Mouse (Mus musculus): ENCODE measurements around the gene Akap4. TPM values are rescaled to one million over a fixed set of nuclear protein-coding genes. Genes with fewer than 3 reads are reported as not detected.

Akap4 gene
- polyA plus RNA-seq, 1 experiment from 2014 or later, result not detected

Other genes with a start within 250 kb of the Akap4 start
- gene Ccnb3, start 25.9 kb upstream of the Akap4 start, polyA plus RNA-seq (2016; fragmentation: Nextera tagmentation; extraction: Ambion mirVana), result not detected in 2 replicates

Data from forebrain, embryonic 10.5 days (tissue).